Mouse (Mus musculus) testis, adult 2 months (tissue): ENCODE measurements at regions not wholly inside any gene's neighbourhood (a gene's known extent, or its start where the extent isn't known, plus 50 kb on each side); places are given as distances from the start of the nearest gene placed in this dataset.

Experiments used
- CTCF ChIP-seq: fragments of 200-500 bp; IDR thresholded peaks from 2 replicates; pipeline ENCODE4 v1.5.1; 2012; ENCODE audit warnings: low read depth, mild to moderate bottlenecking, inconsistent platforms, low read length, moderate library complexity; ENCODE audit not compliant: control insufficient read depth, insufficient read depth, insufficient replicate concordance
- POLR2A ChIP-seq: fragments of 200-500 bp; IDR thresholded peaks from 2 replicates; pipeline ENCODE4 v1.6.1; 2012; ENCODE audit warnings: low read depth, mild to moderate bottlenecking, inconsistent platforms, low read length, moderate library complexity; ENCODE audit not compliant: control insufficient read depth

- TF ChIP-seq CTCF = no peak
- TF ChIP-seq POLR2A = no peak
These were observed 263.3 kb upstream of the Zfp703 start for GRCm38 (mm10) chr8:26713836-26714235.
